Mouse (Mus musculus): ENCODE results near the gene Tex14. TPM values are rescaled to one million over a fixed set of nuclear protein-coding genes. Genes with fewer than 3 reads are reported as not detected.
"Not testable (repeated sequence)": the region's sequence is repeated elsewhere in the genome, so short reads cannot be mapped to it uniquely, and the experiment has no call there.

Gene Tex14
- polyA plus RNA-seq, 1 experiment from 2014 or later = 0.65 TPM

DNA sequence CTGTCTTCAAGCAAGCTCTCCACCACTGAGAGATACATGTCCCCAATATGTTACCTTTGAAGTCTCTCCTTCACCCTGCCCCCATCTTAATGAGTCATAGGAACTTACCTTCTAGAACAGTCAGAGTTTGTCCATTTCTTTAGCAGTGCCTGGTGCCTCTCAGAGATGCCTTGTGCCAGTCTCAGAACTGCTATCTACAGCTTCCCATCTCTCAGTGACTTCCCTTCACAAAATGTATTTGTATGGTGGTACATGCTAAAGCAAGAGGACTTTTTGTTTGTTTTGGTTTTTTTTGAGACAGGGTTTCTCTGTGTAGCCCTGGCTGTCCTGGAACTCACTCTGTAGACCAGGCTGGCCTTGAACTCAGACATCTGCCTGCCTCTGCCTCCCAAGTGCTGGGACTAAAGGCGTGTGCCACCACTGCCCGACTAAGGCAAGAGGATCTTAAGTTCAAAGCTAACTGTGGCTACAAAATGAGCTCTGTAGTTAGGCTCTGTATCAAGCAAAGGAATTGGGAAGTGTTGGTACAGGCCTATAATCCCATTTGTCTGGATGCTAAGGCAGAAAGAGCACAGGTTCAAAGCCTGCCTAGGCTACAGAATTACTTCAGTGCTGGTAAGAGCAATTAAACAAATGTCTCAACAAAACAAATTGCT lies 49.3 kb downstream of the Tex14 start:
- Histone ChIP-seq H3K9me3 (replicated peaks) (no peaks in the 10 kb centered on the region), H3K36me3 (no peaks in the 10 kb centered on the region), H3K4me1 (peaks cover 12% of the 10 kb centered on the region), H3K27me3 (no peaks in the 10 kb centered on the region), H3K9ac (no peak overlapping the region), H3K4me3 (replicated peaks) (no peak overlapping the region), H3K27ac (peak overlapping the region; percentile 58; the same call in 1 of the 2 replicates), H3K4me2 (no peak overlapping the region)
- 84% methylated on average over 2 of the region's 2 CpGs for WGBS
- ATAC-seq (replicated peaks; ENCODE audit: low FRiP score) = no peak

GRCm38 (mm10) chr11:87455573-87455972 lies 50.7 kb downstream of the Tex14 start:
- 89% methylated on average over 5 of the region's 5 CpGs for WGBS
- Histone ChIP-seq H3K36me3 (no peaks in the 10 kb centered on the region), H3K4me2 (no peak overlapping the region), H3K27ac (no peak overlapping the region), H3K9ac (no peak overlapping the region), H3K4me3 (replicated peaks) (no peak overlapping the region), H3K27me3 (no peaks in the 10 kb centered on the region; the same call in 1 of the 2 replicates), H3K9me3 (replicated peaks) (no peaks in the 10 kb centered on the region), H3K4me1 (peaks cover 12% of the 10 kb centered on the region)
- no peak for ATAC-seq (replicated peaks; ENCODE audit: low FRiP score)

GRCm38 (mm10) chr11:87455984-87456383 lies 51.1 kb downstream of the Tex14 start:
- 91% methylated on average over 4 of the region's 4 CpGs for WGBS

DNA sequence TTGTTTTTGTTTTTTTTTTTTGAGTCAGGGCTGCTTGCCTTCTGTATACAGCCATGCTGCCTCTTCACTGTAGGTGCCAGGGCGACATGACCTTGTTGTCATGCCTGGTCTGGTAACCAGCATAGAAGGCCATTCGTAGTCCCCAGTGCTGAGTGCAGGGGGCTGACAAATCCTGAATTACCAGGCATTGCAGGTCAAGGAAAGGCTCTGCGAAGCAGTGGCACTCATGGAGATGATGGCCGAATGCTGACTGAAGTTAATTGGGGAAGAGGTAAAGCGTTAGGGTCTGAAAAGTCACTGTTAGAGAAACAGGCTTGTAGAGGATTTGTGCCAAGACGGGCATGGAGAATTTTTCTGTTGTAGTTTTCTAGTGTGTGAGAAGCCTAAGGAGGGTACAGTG lies 55.7 kb downstream of the Tex14 start:
- WGBS = 91% methylated on average over 6 of the region's 6 CpGs
- Histone ChIP-seq H3K4me3 (replicated peaks) (no peak overlapping the region), H3K27me3 (no peaks in the 10 kb centered on the region; the same call in 1 of the 2 replicates), H3K27ac (no peak overlapping the region), H3K9me3 (replicated peaks) (no peaks in the 10 kb centered on the region), H3K36me3 (no peaks in the 10 kb centered on the region), H3K4me2 (no peak overlapping the region), H3K4me1 (peaks cover 8% of the 10 kb centered on the region; the same call in 1 of the 2 replicates), H3K9ac (no peak overlapping the region)
- no peak for ATAC-seq (replicated peaks; ENCODE audit: low FRiP score)

More at GRCm38 (mm10) chr11:87455984-87456383, 51.1 kb downstream of the Tex14 start:
- H3K27ac ChIP-seq = no peak overlapping the region
- no peaks in the 10 kb centered on the region for H3K9me3 ChIP-seq (replicated peaks)
- no peaks in the 10 kb centered on the region; the same call in 1 of the 2 replicates for H3K27me3 ChIP-seq
- H3K36me3 ChIP-seq = no peaks in the 10 kb centered on the region
- no peak overlapping the region for H3K9ac ChIP-seq
- H3K4me1 ChIP-seq = peaks cover 12% of the 10 kb centered on the region
- H3K4me2 ChIP-seq = no peak overlapping the region
- no peak overlapping the region for H3K4me3 ChIP-seq (replicated peaks)
- no peak for ATAC-seq (replicated peaks; ENCODE audit: low FRiP score)

- WGBS = under 1% methylated on average over 20 of the region's 58 CpGs
- ATAC-seq (replicated peaks; ENCODE audit: low FRiP score) = peak; percentile 98
- H3K9ac ChIP-seq = not testable (repeated sequence)
These were observed 57.1 kb downstream of the Tex14 start for GRCm38 (mm10) chr11:87461780-87462460.

DNA sequence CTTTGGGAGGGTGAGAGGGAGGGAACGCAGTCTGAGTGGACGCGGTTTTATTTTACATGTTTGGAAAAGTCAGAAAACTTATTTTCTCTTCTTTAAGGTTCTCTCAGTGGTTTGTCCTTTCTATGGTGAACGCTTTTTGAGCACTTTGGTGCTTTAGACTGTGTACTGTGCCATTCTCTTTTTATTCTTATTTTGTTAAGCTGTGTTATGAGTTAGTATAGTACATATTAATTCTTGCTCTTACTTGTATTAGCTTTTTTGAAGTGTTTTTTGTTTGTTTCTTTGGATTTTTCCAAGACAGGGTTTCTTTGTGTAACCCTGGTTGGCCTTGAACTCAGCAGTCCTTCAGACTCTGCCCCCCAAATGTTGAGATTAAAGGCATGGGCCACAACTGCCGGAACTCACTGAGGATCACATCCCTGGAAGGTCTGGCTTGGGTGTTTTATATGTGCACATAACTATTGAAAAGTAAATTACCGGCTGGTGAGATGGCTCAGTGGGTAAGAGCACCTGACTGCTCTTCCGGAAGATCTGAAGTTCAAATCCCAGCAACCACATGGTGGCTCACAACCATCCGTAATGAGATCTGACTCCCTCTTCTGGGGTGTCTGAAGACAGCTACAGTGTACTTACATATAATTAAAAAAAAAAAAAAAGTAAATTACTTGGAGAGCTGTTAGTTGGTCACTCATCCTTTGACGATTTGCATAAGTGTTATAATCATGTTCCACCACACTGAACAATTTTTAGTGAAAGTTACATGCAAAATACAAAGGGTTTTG lies 57.8 kb downstream of the Tex14 start:
- H3K9me3 ChIP-seq (replicated peaks) = no peaks in the 10 kb centered on the region
- H3K27ac ChIP-seq = peak overlapping the region; percentile 88
- H3K4me2 ChIP-seq = no peak overlapping the region
- H3K4me1 ChIP-seq = peaks cover 12% of the 10 kb centered on the region
- ATAC-seq (replicated peaks; ENCODE audit: low FRiP score) = peak; percentile 38; the same call in 1 of the 2 replicates
- H3K9ac ChIP-seq = no peak overlapping the region
- no peak overlapping the region for H3K4me3 ChIP-seq (replicated peaks)
- H3K36me3 ChIP-seq = no peaks in the 10 kb centered on the region
- no peaks in the 10 kb centered on the region; the same call in 1 of the 2 replicates for H3K27me3 ChIP-seq
- 5% methylated on average over 9 of the region's 9 CpGs for WGBS

More at GRCm38 (mm10) chr11:87461780-87462460, 57.1 kb downstream of the Tex14 start:
- H3K36me3 ChIP-seq; H3K4me1 ChIP-seq; H3K9me3 ChIP-seq (replicated peaks); H3K27me3 ChIP-seq: not testable (repeated sequence)
- peak overlapping the region; percentile 53 for H3K4me2 ChIP-seq
- H3K4me3 ChIP-seq (replicated peaks) = peak overlapping the region; percentile 31
- H3K27ac ChIP-seq = peak overlapping the region; percentile 37

DNA sequence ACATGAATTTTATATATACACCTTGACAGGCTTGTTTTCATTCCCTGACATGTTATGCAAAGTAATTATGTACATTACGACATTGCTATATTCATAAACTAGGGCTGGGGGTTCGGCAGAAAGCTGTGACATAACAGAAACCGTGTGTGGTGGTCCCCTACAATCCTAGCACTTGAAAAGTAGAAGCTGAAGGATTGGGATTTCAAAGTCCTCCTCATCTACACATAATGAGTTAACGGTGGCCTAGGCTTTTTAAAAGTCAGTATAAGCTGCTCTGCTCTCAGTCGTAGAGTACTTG lies 58.3 kb downstream of the Tex14 start:
- peak overlapping the region; percentile 88 for H3K27ac ChIP-seq
- ATAC-seq (replicated peaks; ENCODE audit: low FRiP score) = no peak
- no peaks in the 10 kb centered on the region for H3K9me3 ChIP-seq (replicated peaks)
- no peaks in the 10 kb centered on the region for H3K36me3 ChIP-seq
- H3K9ac ChIP-seq = no peak overlapping the region
- H3K27me3 ChIP-seq = no peaks in the 10 kb centered on the region; the same call in 1 of the 2 replicates
- peaks cover 17% of the 10 kb centered on the region for H3K4me1 ChIP-seq
- 42% methylated on average over 5 of the region's 5 CpGs for WGBS
- H3K4me3 ChIP-seq (replicated peaks) = no peak overlapping the region
- H3K4me2 ChIP-seq = no peak overlapping the region

GRCm38 (mm10) chr11:87463792-87464430 lies 59.0 kb downstream of the Tex14 start:
- not testable (repeated sequence) for ATAC-seq (replicated peaks; ENCODE audit: low FRiP score); H3K27me3 ChIP-seq; H3K36me3 ChIP-seq; H3K4me2 ChIP-seq; H3K9me3 ChIP-seq (replicated peaks); H3K4me3 ChIP-seq (replicated peaks); H3K27ac ChIP-seq; H3K9ac ChIP-seq
- peaks cover 22% of the 10 kb centered on the region for H3K4me1 ChIP-seq
- WGBS = 77% methylated on average over 4 of the region's 4 CpGs

DNA sequence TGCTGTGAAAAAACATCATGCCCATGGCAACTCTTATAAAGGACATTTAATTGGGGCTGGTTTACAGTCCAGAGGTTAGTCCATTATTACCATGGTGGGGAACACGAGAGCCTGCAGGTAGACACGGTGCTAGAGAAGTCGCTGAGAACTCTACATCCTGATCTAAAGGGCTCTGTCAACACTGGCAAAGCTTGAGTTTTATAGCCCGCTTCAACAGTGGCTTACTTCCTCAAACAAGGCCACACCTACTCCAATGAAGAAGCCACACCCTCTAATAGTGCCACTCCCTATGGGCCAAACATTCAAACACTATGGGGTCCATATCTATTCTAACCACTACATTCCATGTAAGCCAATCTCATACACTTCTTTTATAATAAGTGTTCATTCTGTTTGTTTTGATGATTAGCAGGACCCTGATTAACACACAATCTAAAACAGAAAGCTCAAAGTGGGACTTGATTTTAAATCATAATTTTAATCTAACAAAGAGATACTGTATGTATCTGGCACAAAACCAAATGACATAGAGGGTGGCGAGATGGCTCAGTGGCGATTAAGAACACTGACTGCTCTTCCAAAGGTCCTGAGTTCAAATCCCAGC lies 61.2 kb downstream of the Tex14 start:
- ATAC-seq (replicated peaks; ENCODE audit: low FRiP score) = no peak
- Histone ChIP-seq H3K27me3 (no peaks in the 10 kb centered on the region), H3K9ac (no peak overlapping the region), H3K4me2 (no peak overlapping the region), H3K9me3 (replicated peaks) (no peaks in the 10 kb centered on the region), H3K36me3 (no peaks in the 10 kb centered on the region), H3K4me3 (replicated peaks) (no peak overlapping the region), H3K4me1 (peaks cover 27% of the 10 kb centered on the region), H3K27ac (peak overlapping the region; percentile 9; the same call in 1 of the 2 replicates)
- WGBS = 71% methylated on average over 6 of the region's 6 CpGs

- 0 out of 2 replicates have a peak overlapping the region, but pooled peaks have one; percentile 4 for H3K4me3 ChIP-seq (replicated peaks)
- WGBS = 16% methylated on average over 19 of the region's 19 CpGs
These were observed 62.8 kb downstream of the Tex14 start for GRCm38 (mm10) chr11:87467491-87468277.

GRCm38 (mm10) chr11:87468278-87468655 lies 63.4 kb downstream of the Tex14 start:
- Histone ChIP-seq H3K36me3 (no peaks in the 10 kb centered on the region), H3K9me3 (replicated peaks) (no peaks in the 10 kb centered on the region), H3K4me1 (peaks cover 21% of the 10 kb centered on the region), H3K27me3 (no peaks in the 10 kb centered on the region), H3K4me2 (peak overlapping the region; percentile 40), H3K27ac (peak overlapping the region; percentile 43; the same call in 1 of the 2 replicates), H3K4me3 (replicated peaks) (no peak overlapping the region), H3K9ac (no peak overlapping the region)
- 23% methylated on average over 7 of the region's 7 CpGs for WGBS
- ATAC-seq (replicated peaks; ENCODE audit: low FRiP score) = no peak

More at GRCm38 (mm10) chr11:87467491-87468277, 62.8 kb downstream of the Tex14 start:
- no peak for ATAC-seq (replicated peaks; ENCODE audit: low FRiP score)
- Histone ChIP-seq H3K9ac (no peak overlapping the region), H3K4me2 (peak overlapping the region; percentile 40), H3K27me3 (no peaks in the 10 kb centered on the region), H3K36me3 (no peaks in the 10 kb centered on the region), H3K27ac (peak overlapping the region; percentile 43; the same call in 1 of the 2 replicates), H3K4me1 (peaks cover 26% of the 10 kb centered on the region), H3K9me3 (replicated peaks) (no peaks in the 10 kb centered on the region)

Measured in kidney, embryonic 15.5 days (tissue).